Mouse (Mus musculus) forebrain, postnatal 0 days (tissue): ENCODE results near the gene Rnase9. TPM values are rescaled to one million over a fixed set of nuclear protein-coding genes. Genes with fewer than 3 reads are reported as not detected.

Experiments
- ATAC-seq: fragments of 200-750 bp; cut with Nextera tagmentation; 2 replicates; pipeline ENCODE4 v1.8.0; 2017; ENCODE audit warnings: mild to moderate bottlenecking, moderate library complexity
- DNase-seq: peaks from one replicate; pipeline ENCODE4 v3.0.0-alpha.2; 2015
- H3K27ac ChIP-seq: fragments of 300-500 bp; sonication (generic); 2 replicates; pipeline ENCODE4 v1.5.1; 2014; ENCODE audit warnings: low read depth, mild to moderate bottlenecking, antibody characterized with exemption, low read length, moderate library complexity, mixed read lengths
- H3K27me3 ChIP-seq: fragments of 300-500 bp; sonication (generic); 2 replicates; pipeline ENCODE4 v1.6.1; 2014; ENCODE audit warnings: mild to moderate bottlenecking, low read length, mixed read lengths; ENCODE audit not compliant: insufficient read depth
- H3K36me3 ChIP-seq: fragments of 300-500 bp; sonication (generic); 2 replicates; pipeline ENCODE4 v1.6.1; 2014; ENCODE audit warnings: mild to moderate bottlenecking, moderate library complexity; ENCODE audit not compliant: insufficient read depth
- H3K4me1 ChIP-seq: fragments of 300-500 bp; sonication (generic); 2 replicates; pipeline ENCODE4 v1.6.1; 2014; ENCODE audit warnings: antibody characterized with exemption; ENCODE audit not compliant: insufficient read depth
- H3K4me2 ChIP-seq: fragments of 300-500 bp; sonication (generic); 2 replicates; pipeline ENCODE4 v1.6.1; 2014; ENCODE audit warnings: low read depth, mild to moderate bottlenecking, moderate library complexity
- H3K4me3 ChIP-seq: fragments of 300-500 bp; sonication (generic); 2 replicates; pipeline ENCODE4 v1.5.1; 2014; ENCODE audit warnings: low read depth, low read length, mixed read lengths
- H3K9ac ChIP-seq: fragments of 300-500 bp; sonication (generic); 2 replicates; pipeline ENCODE4 v1.6.1; 2014; ENCODE audit warnings: mild to moderate bottlenecking
- H3K9me3 ChIP-seq: fragments of 300-500 bp; sonication (generic); 2 replicates; pipeline ENCODE4 v1.6.1; 2016; ENCODE audit warnings: low read length
- CTCF ChIP-seq: sonication (generic); IDR thresholded peaks from 2 replicates; pipeline ENCODE4 v1.5.1; 2016; ENCODE audit warnings: antibody characterized with exemption, control low read depth, low read depth
- WGBS: fragments of 180-500 bp; shearing (Covaris S2); extraction: QIAGEN DNeasy Blood & Tissue Kit; methylation state at CpG from one replicate; pipeline ENCODE4 v1.1.7; 2014; 5-methylcytosine and 5-hydroxymethylcytosine counted together
- polyA plus RNA-seq: library from polyadenylated mRNA; unstranded; fragments of >200 nt; fragmentation: Nextera tagmentation; extraction: Ambion mirVana; gene quantifications from 2 replicates; pipeline ENCODE4 v1.2.1, GENCODE M21; 2015
- total RNA-seq: library from RNA; depleted of rRNA; stranded (reverse); fragments of >200 nt; gene quantifications from 2 replicates; pipeline ENCODE4 v1.2.3, GENCODE M21; 2014

Rnase9 gene
- total and polyA plus RNA-seq, 2 experiments from 2014 or later = not detected

DNA sequence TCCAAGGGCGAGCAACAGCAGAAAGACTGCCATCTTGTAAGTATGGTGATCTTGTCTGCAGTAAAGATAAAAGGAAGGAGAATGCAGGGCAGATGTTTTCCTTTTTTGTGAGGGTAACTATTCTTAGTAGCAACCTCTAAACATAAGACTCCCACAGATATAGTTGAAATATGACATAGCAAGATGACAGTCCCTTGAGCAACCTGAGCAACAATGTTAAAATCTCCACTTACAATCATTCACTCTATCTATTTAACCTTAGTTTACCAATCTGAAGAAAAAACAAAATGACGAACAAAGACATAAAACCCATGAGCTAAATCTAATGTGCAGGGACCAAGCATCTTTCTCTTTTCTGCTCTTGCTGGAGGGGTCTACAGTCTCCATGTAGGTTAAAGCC, 8.4 kb upstream of the Rnase9 start, which contains the start of gene Rnase11:
TSS of gene Rnase11 (minus strand) at position 101 of the 400 bp plus-strand sequence.
- TF ChIP-seq CTCF = no peak
- DNase-seq (no peak), ATAC-seq (no peak)
- Histone ChIP-seq H3K4me2 (no peak within 1 kb of the TSS), H3K9me3 (no peaks in the 10 kb centered on the region), H3K4me3 (no peak within 1 kb of the TSS), H3K27me3 (no peaks in the 10 kb centered on the region), H3K36me3 (no peaks in the 10 kb centered on the region), H3K4me1 (no peaks in the 10 kb centered on the region), H3K9ac (no peak within 1 kb of the TSS), H3K27ac (no peak within 1 kb of the TSS)
- 86% methylated on average over 2 of the region's 2 CpGs for WGBS

DNA sequence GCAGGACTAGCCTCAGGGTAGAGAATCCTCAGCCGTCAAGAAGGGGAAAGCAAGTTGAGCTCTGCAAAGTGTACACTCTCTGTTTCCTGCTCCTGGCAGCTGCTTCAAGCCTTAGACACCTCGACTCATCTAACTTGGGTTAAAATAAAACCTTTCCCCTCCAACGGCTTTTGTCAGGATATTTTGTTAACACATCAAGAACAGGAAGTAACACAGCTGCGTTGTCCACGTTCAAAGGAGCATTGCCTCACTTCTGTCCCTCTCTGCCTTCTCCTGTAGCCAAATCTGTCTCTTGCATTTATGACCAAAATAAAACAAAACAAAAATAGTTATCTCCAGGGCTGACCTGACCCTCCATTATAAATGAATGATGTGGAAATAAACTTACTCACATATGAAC, 6.2 kb upstream of the Rnase9 start:
- DNase-seq (no peak), ATAC-seq (no peak)
- Histone ChIP-seq H3K27me3 (no peaks in the 10 kb centered on the region), H3K27ac (no peak overlapping the region), H3K4me2 (no peak overlapping the region), H3K9me3 (no peaks in the 10 kb centered on the region), H3K9ac (no peak overlapping the region), H3K36me3 (no peaks in the 10 kb centered on the region), H3K4me3 (no peak overlapping the region), H3K4me1 (no peaks in the 10 kb centered on the region)
- 73% methylated on average over 5 of the region's 5 CpGs for WGBS
- no peak for TF ChIP-seq CTCF

DNA sequence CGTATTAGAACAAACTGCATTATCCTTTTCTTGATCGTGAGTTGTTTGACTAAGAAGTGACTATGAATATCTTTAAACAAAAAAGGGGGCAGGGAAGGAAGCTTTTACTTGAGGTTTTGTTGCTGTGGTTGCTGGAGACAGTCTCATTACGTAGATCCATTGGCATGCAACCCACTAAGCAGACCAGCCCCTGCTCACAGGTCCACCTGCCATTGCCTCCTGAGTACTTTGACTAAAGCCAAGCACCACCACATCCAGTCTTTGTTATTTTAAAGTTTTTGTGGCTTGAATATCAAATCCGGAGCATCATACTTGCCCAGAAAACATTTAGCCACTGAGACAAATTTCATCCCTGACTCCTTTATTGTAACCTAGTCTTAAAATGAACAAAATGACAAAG, 5.5 kb downstream of the Rnase9 start:
- DNase-seq (no peak), ATAC-seq (no peak)
- Histone ChIP-seq H3K4me3 (no peak overlapping the region), H3K9ac (no peak overlapping the region), H3K9me3 (no peaks in the 10 kb centered on the region), H3K4me1 (no peaks in the 10 kb centered on the region), H3K36me3 (no peaks in the 10 kb centered on the region), H3K27me3 (no peaks in the 10 kb centered on the region), H3K27ac (no peak overlapping the region), H3K4me2 (no peak overlapping the region)
- WGBS = 81% methylated on average over 4 of the region's 4 CpGs
- no peak for TF ChIP-seq CTCF

DNA sequence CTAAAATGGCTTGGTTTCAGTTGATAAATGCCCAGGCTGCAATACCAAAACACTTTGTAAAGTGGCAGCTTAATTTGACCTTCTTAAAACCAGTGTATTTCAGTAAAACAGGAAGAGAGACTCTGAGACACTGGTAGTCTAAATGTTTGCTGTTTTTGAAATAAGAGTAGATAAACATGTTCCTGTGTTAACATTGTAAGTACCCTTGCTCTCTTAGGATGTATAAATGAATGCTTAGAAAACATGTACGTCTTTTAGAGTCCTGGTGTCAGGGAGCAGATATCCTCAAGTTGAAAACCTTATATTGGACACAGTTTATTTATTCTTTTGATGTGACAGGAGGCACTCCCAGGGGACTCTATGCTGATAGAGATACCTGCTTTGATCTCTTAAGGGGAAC, 6.5 kb downstream of the Rnase9 start:
- Histone ChIP-seq H3K4me2 (no peak overlapping the region), H3K27me3 (no peaks in the 10 kb centered on the region), H3K4me1 (no peaks in the 10 kb centered on the region), H3K36me3 (no peaks in the 10 kb centered on the region), H3K27ac (no peak overlapping the region), H3K4me3 (no peak overlapping the region), H3K9me3 (no peaks in the 10 kb centered on the region), H3K9ac (no peak overlapping the region)
- ATAC-seq (no peak), DNase-seq (no peak)
- no peak for TF ChIP-seq CTCF
- 59% methylated on average over 1 of the region's 1 CpGs for WGBS

DNA sequence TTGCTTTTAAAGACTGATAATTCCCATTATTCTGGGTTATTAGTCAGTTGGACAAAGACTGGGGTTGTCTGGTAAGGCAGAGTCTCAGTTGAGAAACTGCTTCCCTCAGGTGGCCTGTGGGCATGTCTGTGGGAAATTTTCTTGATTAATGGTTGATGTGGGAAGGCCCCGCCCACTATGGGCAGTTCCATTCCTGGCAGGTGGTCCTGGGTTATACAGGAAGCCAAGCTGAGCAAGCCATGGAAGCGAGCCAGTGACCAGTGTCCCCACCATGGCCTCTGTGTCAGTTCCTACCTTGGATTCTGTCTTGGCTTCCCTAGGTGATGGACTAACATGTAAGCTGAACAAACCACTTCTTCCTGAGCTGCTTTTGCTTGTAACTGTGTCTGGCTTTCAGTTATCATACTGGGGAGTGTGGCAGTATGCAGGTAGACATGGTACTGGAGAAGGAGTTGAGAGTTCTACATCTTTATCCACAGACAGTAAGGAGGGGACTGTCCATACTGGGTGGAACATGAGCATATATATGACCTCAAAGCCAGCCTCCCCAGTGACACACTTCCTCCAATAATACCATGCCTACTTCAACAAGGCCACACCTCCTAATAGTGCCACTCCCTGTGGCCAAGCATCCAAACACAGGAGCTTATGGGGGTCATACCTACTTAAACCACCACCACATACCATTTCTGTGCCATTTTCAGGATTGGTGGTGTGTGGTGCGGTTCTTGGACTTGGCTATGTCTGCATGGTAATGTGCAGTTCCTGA, 14.1 kb downstream of the Rnase9 start:
- no peaks in the 10 kb centered on the region for H3K9me3 ChIP-seq
- H3K4me2 ChIP-seq = no peak overlapping the region
- H3K27ac ChIP-seq = no peak overlapping the region
- no peaks in the 10 kb centered on the region for H3K36me3 ChIP-seq
- 51% methylated on average over 3 of the region's 3 CpGs for WGBS
- DNase-seq (no peak), ATAC-seq (no peak)
- H3K4me1 ChIP-seq = no peaks in the 10 kb centered on the region
- TF ChIP-seq CTCF = no peak
- H3K4me3 ChIP-seq = no peak overlapping the region
- H3K27me3 ChIP-seq = no peaks in the 10 kb centered on the region
- no peak overlapping the region for H3K9ac ChIP-seq

DNA sequence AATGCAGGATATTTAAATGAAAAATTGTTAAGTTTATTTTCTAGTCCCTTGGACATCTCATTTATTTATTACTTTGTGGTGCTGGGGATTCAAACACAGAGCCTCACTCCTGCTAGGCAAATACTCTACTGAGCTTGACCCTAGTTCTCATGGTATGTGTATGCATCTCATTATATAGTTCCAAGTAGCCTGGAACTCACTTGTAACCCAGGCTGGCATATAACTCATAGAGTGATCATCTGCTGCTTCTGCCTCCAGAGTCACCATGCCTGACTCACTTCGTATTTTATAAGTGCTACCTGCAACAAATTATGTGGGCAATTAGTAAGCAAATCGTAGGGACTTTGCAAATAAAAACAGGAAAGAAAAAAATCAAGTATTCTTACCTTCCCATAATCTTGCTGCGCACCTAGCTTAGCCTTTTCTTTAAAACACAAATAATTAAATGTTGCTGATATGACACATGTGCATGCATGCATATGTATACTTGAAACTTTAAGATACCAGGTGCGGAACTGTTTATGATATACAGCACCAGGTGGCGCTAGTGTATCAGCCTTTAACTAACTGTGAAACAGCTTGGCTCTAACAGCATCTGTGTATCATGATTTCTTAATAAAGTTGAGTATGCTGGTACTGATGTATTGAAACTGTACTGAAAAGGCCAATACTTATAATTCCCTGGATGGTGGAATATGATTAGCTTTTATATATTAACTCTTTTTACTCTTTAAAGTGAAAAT, 15.1 kb downstream of the Rnase9 start:
- 36% methylated on average over 5 of the region's 5 CpGs for WGBS
- TF ChIP-seq CTCF = peak; percentile 79
- Histone ChIP-seq H3K4me1 (no peaks in the 10 kb centered on the region), H3K9ac (no peak overlapping the region), H3K4me2 (no peak overlapping the region), H3K4me3 (no peak overlapping the region), H3K27me3 (no peaks in the 10 kb centered on the region), H3K9me3 (no peaks in the 10 kb centered on the region), H3K27ac (no peak overlapping the region), H3K36me3 (no peaks in the 10 kb centered on the region)
- ATAC-seq (peak; percentile 69), DNase-seq (peak; percentile 80)

DNA sequence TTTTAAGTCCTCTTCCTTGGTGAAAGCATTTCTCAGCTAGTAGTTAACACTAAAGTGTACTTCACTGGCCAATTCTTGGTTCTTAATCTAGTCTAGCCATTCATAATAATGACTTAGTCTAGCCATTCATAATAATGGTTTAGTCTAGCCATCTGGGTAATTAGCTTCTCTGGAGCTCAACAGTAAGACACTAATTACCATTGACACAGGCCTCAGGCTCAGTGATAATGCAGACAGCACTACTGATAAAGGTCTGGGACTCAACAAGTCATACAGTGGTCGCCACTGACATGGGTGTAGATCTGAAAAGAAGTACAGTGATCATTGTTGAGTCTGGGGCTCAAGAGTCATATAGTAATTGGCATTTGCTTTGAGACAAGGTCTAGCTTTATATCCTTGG, 16.8 kb downstream of the Rnase9 start:
- Histone ChIP-seq H3K4me3 (no peak overlapping the region), H3K27me3 (no peaks in the 10 kb centered on the region), H3K9ac (no peak overlapping the region), H3K27ac (no peak overlapping the region), H3K4me2 (no peak overlapping the region), H3K4me1 (no peaks in the 10 kb centered on the region), H3K9me3 (no peaks in the 10 kb centered on the region), H3K36me3 (no peaks in the 10 kb centered on the region)
- 58% methylated on average over 1 of the region's 1 CpGs for WGBS
- no peak for DNase-seq
- TF ChIP-seq CTCF = no peak
- ATAC-seq = no peak
